Mouse (Mus musculus): ENCODE results near the gene Ppp2r2c.

GRCm38 (mm10) chr5:36890794-36891193, 22.5 kb downstream of the Ppp2r2c start:
- TF ChIP-seq CTCF (IDR thresholded peaks at IDR 0.05; ENCODE audit: control insufficient read depth, insufficient read depth, low read length) = no peak
- no peak for TF ChIP-seq POLR2A (IDR thresholded peaks at IDR 0.05; ENCODE audit: borderline replicate concordance, control insufficient read depth, low read depth, low read length)
